8 mouse cellular contexts compared by ENCODE assay signal in genomic region chr1:138831309-138831708, GRCm38 (mm10). TPM values are rescaled to one million over a fixed set of nuclear protein-coding genes. Genes with fewer than 3 reads are reported as not detected.
DNase-seq lines count a peak whose midpoint lies in the region; ATAC-seq and TF ChIP-seq lines count a peak whose summit lies in the region.

No protein-coding gene starts in this region.

- ATAC-seq in forebrain, embryonic 14.5 days: peak; percentile 60; the same call in 1 of the 2 replicates
- no peak for ATAC-seq in limb, embryonic 14.5 days (ENCODE audit: low FRiP score, low read depth)
- peak; percentile 77 for ATAC-seq in neural tube, embryonic 11.5 days (ENCODE audit: insufficient read depth, low FRiP score, low TSS enrichment)

- H3K36me3 ChIP-seq in forebrain, embryonic 14.5 days (ENCODE audit: control insufficient read depth, insufficient read depth, low read length): 0 out of 2 replicates have a peak, but pooled peaks cover 7% of the 10 kb centered on the region
- 0 out of 2 replicates have a peak, but pooled peaks cover 9% of the 10 kb centered on the region for H3K36me3 ChIP-seq in limb, embryonic 14.5 days (ENCODE audit: control insufficient read depth, insufficient read depth, low read length)
- no peaks in the 10 kb centered on the region for H3K36me3 ChIP-seq in neural tube, embryonic 11.5 days (ENCODE audit: control insufficient read depth, insufficient read depth, low read length)

- H3K4me1 ChIP-seq in forebrain, embryonic 14.5 days (ENCODE audit: control insufficient read depth, insufficient read depth, low read length): no peaks in the 10 kb centered on the region
- H3K4me1 ChIP-seq in limb, embryonic 14.5 days (ENCODE audit: control insufficient read depth, insufficient read depth, low read length): 0 out of 2 replicates have a peak, but pooled peaks cover 4% of the 10 kb centered on the region
- no peaks in the 10 kb centered on the region for H3K4me1 ChIP-seq in neural tube, embryonic 11.5 days (ENCODE audit: control insufficient read depth, insufficient read depth, low read length)

- WGBS in forebrain, embryonic 14.5 days: under 1% methylated on average over 16 of the region's 16 CpGs
- 12% methylated on average over 16 of the region's 16 CpGs for WGBS in limb, embryonic 14.5 days
- whole genome bisulfite sequencing in neural tube, embryonic 11.5 days: under 1% methylated on average over 16 of the region's 16 CpGs

- DNase-seq in thymus, postnatal 0 days (ENCODE audit: low spot score): peak; percentile 48
- no peak for DNase-seq in thymus, adult 18-20 months
- peak; percentile 53 for DNase-seq in forebrain, embryonic 14.5 days (ENCODE audit: low spot score)
- DNase-seq in limb, embryonic 14.5 days (ENCODE audit: low spot score): no peak
- DNase-seq in neural tube, embryonic 11.5 days (ENCODE audit: low spot score): peak; percentile 67
- DNase-seq in cerebellum, adult 11-12 months: no peak
- no peak for DNase-seq in gastrocnemius, postnatal 36 days
- DNase-seq in right cerebral cortex, postnatal 36 days (ENCODE audit: low spot score in 2 of 2): no peak

- peak overlapping the region; percentile 21; the same call in 1 of the 2 replicates for H3K9ac ChIP-seq in forebrain, embryonic 14.5 days (ENCODE audit: low read length)
- no peak overlapping the region for H3K9ac ChIP-seq in limb, embryonic 14.5 days (ENCODE audit: low read depth, low read length, severe bottlenecking)
- H3K9ac ChIP-seq in neural tube, embryonic 11.5 days (ENCODE audit: low read length): no peak overlapping the region

- peak overlapping the region; percentile 23; the same call in 1 of the 2 replicates for H3K4me3 ChIP-seq in forebrain, embryonic 14.5 days (ENCODE audit: low read depth, low read length)
- H3K4me3 ChIP-seq in limb, embryonic 14.5 days (replicated peaks; ENCODE audit: low read length): peak overlapping the region; percentile 28; the same call in 1 of the 2 replicates
- peak overlapping the region; percentile 16; the same call in 1 of the 2 replicates for H3K4me3 ChIP-seq in neural tube, embryonic 11.5 days (ENCODE audit: low read depth, low read length)

- no peak overlapping the region for H3K27ac ChIP-seq in forebrain, embryonic 14.5 days (ENCODE audit: low read depth, low read length)
- H3K27ac ChIP-seq in limb, embryonic 14.5 days (replicated peaks; ENCODE audit: low read depth, low read length): no peak overlapping the region
- H3K27ac ChIP-seq in neural tube, embryonic 11.5 days (ENCODE audit: low read depth, low read length): no peak overlapping the region

- no peaks in the 10 kb centered on the region for H3K9me3 ChIP-seq in forebrain, embryonic 14.5 days (replicated peaks; ENCODE audit: control insufficient read depth, low read length)
- H3K9me3 ChIP-seq in limb, embryonic 14.5 days (ENCODE audit: control insufficient read depth, low read length): no peaks in the 10 kb centered on the region
- H3K9me3 ChIP-seq in neural tube, embryonic 11.5 days (ENCODE audit: control insufficient read depth, low read length): no peaks in the 10 kb centered on the region

- no peak for TF ChIP-seq POLR2A in limb, embryonic 14.5 days (IDR thresholded peaks at IDR 0.05; ENCODE audit: borderline replicate concordance, extremely low read depth, insufficient read depth, insufficient read length)

- peak overlapping the region; percentile 49 for H3K4me2 ChIP-seq in forebrain, embryonic 14.5 days (ENCODE audit: low read length)
- peak overlapping the region; percentile 49 for H3K4me2 ChIP-seq in limb, embryonic 14.5 days (replicated peaks; ENCODE audit: low read depth, low read length, severe bottlenecking)
- H3K4me2 ChIP-seq in neural tube, embryonic 11.5 days (ENCODE audit: low read depth): peak overlapping the region; percentile 41

- intact Hi-C loops in gastrocnemius, postnatal 36 days (cut with DNase I): no loop called here

- peaks cover 16% of the 10 kb centered on the region for H3K27me3 ChIP-seq in forebrain, embryonic 14.5 days (replicated peaks; ENCODE audit: control insufficient read depth, insufficient read depth, low read length)
- 0 out of 2 replicates have a peak, but pooled peaks cover 6% of the 10 kb centered on the region for H3K27me3 ChIP-seq in limb, embryonic 14.5 days (ENCODE audit: control insufficient read depth, insufficient read depth, low read length)
- peaks cover 22% of the 10 kb centered on the region for H3K27me3 ChIP-seq in neural tube, embryonic 11.5 days (ENCODE audit: control insufficient read depth, insufficient read depth, low read length)

RNA-seq across cellular contexts. Expression of gene Lhx9, which starts 17.1 kb away (rescaled TPM):
- not detected in 2 replicates for polyA plus RNA-seq in thymus, postnatal 0 days (2015; fragmentation: Nextera tagmentation; extraction: Ambion mirVana)
- polyA plus RNA-seq in forebrain, embryonic 14.5 days (2014; fragmentation: Nextera tagmentation; extraction: Ambion mirVana): 15.2 and 20.3 TPM in 2 replicates
- 15.4 and 24.2 TPM in 2 replicates for polyA plus RNA-seq in limb, embryonic 14.5 days (2012; rRNA removed)
- 11.9 and 14.8 TPM in 2 replicates for polyA plus RNA-seq in limb, embryonic 14.5 days (2014; fragmentation: Nextera tagmentation; extraction: Ambion mirVana)
- polyA plus RNA-seq in neural tube, embryonic 11.5 days (2014; fragmentation: Nextera tagmentation; extraction: Ambion mirVana): 10.6 and 11.4 TPM in 2 replicates
- not detected for total RNA-seq in gastrocnemius, postnatal 36 days (2021)

RNA-seq across cellular contexts. Expression of gene 2310009B15Rik, which starts 25.3 kb away (rescaled TPM):
- polyA plus RNA-seq in thymus, postnatal 0 days (2015; fragmentation: Nextera tagmentation; extraction: Ambion mirVana): 57.3 and 59.5 TPM in 2 replicates
- polyA plus RNA-seq in forebrain, embryonic 14.5 days (2014; fragmentation: Nextera tagmentation; extraction: Ambion mirVana): 37.7 and 49.8 TPM in 2 replicates
- polyA plus RNA-seq in limb, embryonic 14.5 days (2012; rRNA removed): 47.9 and 59.0 TPM in 2 replicates
- 48.1 and 50.4 TPM in 2 replicates for polyA plus RNA-seq in limb, embryonic 14.5 days (2014; fragmentation: Nextera tagmentation; extraction: Ambion mirVana)
- 33.9 and 37.4 TPM in 2 replicates for polyA plus RNA-seq in neural tube, embryonic 11.5 days (2014; fragmentation: Nextera tagmentation; extraction: Ambion mirVana)
- total RNA-seq in gastrocnemius, postnatal 36 days (2021): 10 to 100 TPM; 11.2 to 18.4 TPM

Comparison
In these comparisons a context has a peak if more than half of its experiments do, and no peak if none do; other contexts are left out.
1. DNase-seq: peak in thymus, postnatal 0 days (single experiment), forebrain, embryonic 14.5 days (single experiment) and neural tube, embryonic 11.5 days (single experiment); none in thymus, adult 18-20 months (0 of 2), limb, embryonic 14.5 days (single experiment), cerebellum, adult 11-12 months (single experiment), gastrocnemius, postnatal 36 days (0 of 2) and right cerebral cortex, postnatal 36 days (0 of 2).
2. RNA of gene Lhx9, which starts 17.1 kb away (polyA plus RNA-seq): 11.9 to 24.2 TPM in limb, embryonic 14.5 days, 15.2 to 20.3 TPM in forebrain, embryonic 14.5 days and 10.6 to 11.4 TPM in neural tube, embryonic 11.5 days; not detected in thymus, postnatal 0 days; every median in the first group is over 10 times any median in the second.
3. Peak in every context shown above with its lines, with median percentiles within 50 percentile points of each other: H3K4me2 ChIP-seq and H3K4me3 ChIP-seq.